Comparison of ENCODE assay signal across 13 mouse cellular contexts in genomic region chr19:32263753-32264152, GRCm38 (mm10).
A peak's percentile ranks its signal among the peaks of the same experiment; 100 is the strongest.
DNase-seq lines count a peak whose midpoint lies in the region; ATAC-seq and TF ChIP-seq lines count a peak whose summit lies in the region.
"Had no signal": no experiment of that assay in that cellular context is flagged by ENCODE, and none has a peak within 500 bp of the region (broad histone marks: within the 10 kb centered on the region; RNA-seq: fewer than 3 reads in every experiment).

No protein-coding gene starts in this region.

- TF ChIP-seq POLR2A in ES-Bruce4 (IDR thresholded peaks at IDR 0.05; ENCODE audit: insufficient read depth, low read length): no peak
- no peak for TF ChIP-seq POLR2A in small intestine, adult 2 months (IDR thresholded peaks at IDR 0.05; ENCODE audit: low read depth, low read length)

- H3K36me3 ChIP-seq in ES-Bruce4 (ENCODE audit: control insufficient read depth, insufficient read depth, low read length, poor library complexity, severe bottlenecking): no peaks in the 10 kb centered on the region
- H3K36me3 ChIP-seq in liver, embryonic 11.5 days (ENCODE audit: control insufficient read depth, insufficient read depth, low read length): no peaks in the 10 kb centered on the region
- no peaks in the 10 kb centered on the region for H3K36me3 ChIP-seq in small intestine, adult 2 months (ENCODE audit: control insufficient read depth, insufficient read depth, low read length)
- H3K36me3 ChIP-seq in forebrain, embryonic 13.5 days (ENCODE audit: poor library complexity, severe bottlenecking): no peaks in the 10 kb centered on the region

- no peak overlapping the region for H3K9ac ChIP-seq in ES-Bruce4 (ENCODE audit: low read depth, poor library complexity, severe bottlenecking)
- H3K9ac ChIP-seq in liver, embryonic 11.5 days (ENCODE audit: low read depth, low read length): no peak overlapping the region
- H3K9ac ChIP-seq in forebrain, embryonic 13.5 days: no peak overlapping the region
- H3K9ac ChIP-seq: forebrain, postnatal 0 days had no signal

- no peak overlapping the region for H3K4me3 ChIP-seq in ES-Bruce4 (ENCODE audit: low read depth, low read length)
- no peak overlapping the region for H3K4me3 ChIP-seq in liver, embryonic 11.5 days (ENCODE audit: low read depth, low read length)
- no peak overlapping the region for H3K4me3 ChIP-seq in small intestine, adult 2 months (ENCODE audit: low read depth, low read length)
- H3K4me3 ChIP-seq in forebrain, embryonic 13.5 days: no peak overlapping the region

- peak; percentile 67 for DNase-seq in MEL-GATA-1-ER (ENCODE audit: extremely low read depth, low read depth)
- DNase-seq in liver, embryonic 11.5 days (ENCODE audit: low spot score): no peak
- DNase-seq in adrenal gland, postnatal 4 days (ENCODE audit: low spot score in 2 of 2): no peak
- no peak for DNase-seq in layer of hippocampus, postnatal 14 days (ENCODE audit: low spot score in 2 of 2)
- DNase-seq: cerebellum, adult 9-10 months; embryo, embryonic 11 days; forebrain, postnatal 0 days; heart, postnatal 10 days; thymus, adult 2 months had no signal

- H3K9me3 ChIP-seq in ES-Bruce4 (replicated peaks; ENCODE audit: control insufficient read depth, insufficient read depth, low read length, poor library complexity, severe bottlenecking): no peaks in the 10 kb centered on the region
- H3K9me3 ChIP-seq in liver, embryonic 11.5 days (ENCODE audit: control insufficient read depth, low read length): no peaks in the 10 kb centered on the region
- H3K9me3 ChIP-seq in forebrain, embryonic 13.5 days (replicated peaks): no peaks in the 10 kb centered on the region

- peak overlapping the region; percentile 49; the same call in 1 of the 2 replicates for H3K27ac ChIP-seq in ES-Bruce4 (ENCODE audit: insufficient read depth, low read length)
- H3K27ac ChIP-seq in liver, embryonic 11.5 days (ENCODE audit: low read depth, low read length): no peak overlapping the region
- H3K27ac ChIP-seq in small intestine, adult 2 months (ENCODE audit: insufficient read depth, low read depth, low read length): peak overlapping the region; percentile 15; the same call in 1 of the 2 replicates
- no peak overlapping the region for H3K27ac ChIP-seq in forebrain, embryonic 13.5 days
- H3K27ac ChIP-seq: hindbrain, postnatal 0 days had no signal

- H3K4me2 ChIP-seq in liver, embryonic 11.5 days: no peak overlapping the region
- no peak overlapping the region for H3K4me2 ChIP-seq in forebrain, embryonic 13.5 days

- ATAC-seq in liver, embryonic 11.5 days (replicated peaks; ENCODE audit: low FRiP score): peak; percentile 85
- ATAC-seq in forebrain, embryonic 13.5 days: no peak
- ATAC-seq: forebrain, postnatal 0 days; hindbrain, postnatal 0 days had no signal

- TF ChIP-seq CTCF in ES-Bruce4 (IDR thresholded peaks at IDR 0.05; ENCODE audit: low read depth, low read length): no peak
- TF ChIP-seq CTCF in small intestine, adult 2 months (IDR thresholded peaks at IDR 0.05; ENCODE audit: extremely low read depth, insufficient read length, insufficient replicate concordance, low read depth, low read length): no peak

- WGBS in liver, embryonic 11.5 days: 32% methylated on average over 1 of the region's 1 CpGs
- 27% methylated on average over 1 of the region's 1 CpGs for WGBS in small intestine, adult 2 months
- WGBS in forebrain, embryonic 13.5 days: 96% methylated on average over 1 of the region's 1 CpGs

- no peak for TF ChIP-seq EP300 in ES-Bruce4 (IDR thresholded peaks at IDR 0.05; ENCODE audit: insufficient read depth, low read depth, low read length)

- peaks cover 10% of the 10 kb centered on the region for H3K4me1 ChIP-seq in ES-Bruce4 (ENCODE audit: control insufficient read depth, insufficient read depth, low read length)
- H3K4me1 ChIP-seq in liver, embryonic 11.5 days (replicated peaks; ENCODE audit: control insufficient read depth, insufficient read depth, low read length): peaks cover 23% of the 10 kb centered on the region
- H3K4me1 ChIP-seq in small intestine, adult 2 months (ENCODE audit: control insufficient read depth, insufficient read depth, insufficient read length, low read length): peaks cover 13% of the 10 kb centered on the region; the same call in 1 of the 2 replicates
- no peaks in the 10 kb centered on the region for H3K4me1 ChIP-seq in forebrain, embryonic 13.5 days

- H3K27me3 ChIP-seq in ES-Bruce4 (ENCODE audit: control insufficient read depth, insufficient read depth, low read length, poor library complexity, severe bottlenecking): no peaks in the 10 kb centered on the region
- H3K27me3 ChIP-seq in liver, embryonic 11.5 days (replicated peaks; ENCODE audit: control insufficient read depth, insufficient read depth, low read length): no peaks in the 10 kb centered on the region
- no peaks in the 10 kb centered on the region for H3K27me3 ChIP-seq in small intestine, adult 2 months (ENCODE audit: control insufficient read depth, insufficient read depth, low read length)
- H3K27me3 ChIP-seq in forebrain, embryonic 13.5 days: no peaks in the 10 kb centered on the region

Comparison
In these comparisons a context has a peak if more than half of its experiments do, and no peak if none do; other contexts are left out.
1. H3K27ac ChIP-seq: peak in ES-Bruce4 (single experiment) and small intestine, adult 2 months (single experiment); none in liver, embryonic 11.5 days (single experiment) and forebrain, embryonic 13.5 days (single experiment).